Mouse (Mus musculus): ENCODE measurements around the gene Tbc1d24.
A peak's percentile ranks its signal among the peaks of the same experiment; 100 is the strongest.

The Tbc1d24 gene

GRCm38 (mm10) chr17:24190934-24191333 is 14.4 kb downstream of the Tbc1d24 start:
- DNase-seq (ENCODE audit: low read depth in 1 of 2, low spot score in 2 of 2): no peak

- no peak for DNase-seq (ENCODE audit: low read depth in 1 of 2, low spot score in 2 of 2)
These were observed 31.1 kb downstream of the Tbc1d24 start for GRCm38 (mm10) chr17:24174259-24174658.

GRCm38 (mm10) chr17:24173423-24173822 is 31.9 kb downstream of the Tbc1d24 start:
- DNase-seq (ENCODE audit: low read depth in 1 of 2, low spot score in 2 of 2): peak in 1 of 2 experiments; percentile 42

GRCm38 (mm10) chr17:24171738-24172137 is 33.6 kb downstream of the Tbc1d24 start:
- DNase-seq (ENCODE audit: low read depth in 1 of 2, low spot score in 2 of 2): peak in 1 of 2 experiments; percentile 68

- DNase-seq (ENCODE audit: low read depth in 1 of 2, low spot score in 2 of 2): peak in 1 of 2 experiments; percentile 65
These were observed 34.6 kb downstream of the Tbc1d24 start for GRCm38 (mm10) chr17:24170729-24171128.

GRCm38 (mm10) chr17:24170125-24170524 is 35.2 kb downstream of the Tbc1d24 start:
- DNase-seq (ENCODE audit: low read depth in 1 of 2, low spot score in 2 of 2): no peak

- peak; percentile 81 to 91 for DNase-seq (ENCODE audit: low read depth in 1 of 2, low spot score in 2 of 2)
These were observed 35.9 kb downstream of the Tbc1d24 start, which contains the start of gene Atp6v0c for GRCm38 (mm10) chr17:24169317-24170065. Gene Atp6v0c (minus strand): TSS chr17:24169702.

- peak in 1 of 2 experiments; percentile 68 for DNase-seq (ENCODE audit: low read depth in 1 of 2, low spot score in 2 of 2)
These were observed 36.6 kb downstream of the Tbc1d24 start for GRCm38 (mm10) chr17:24168590-24169277.

- DNase-seq (ENCODE audit: low read depth in 1 of 2, low spot score in 2 of 2): no peak
These were observed 37.4 kb downstream of the Tbc1d24 start for GRCm38 (mm10) chr17:24167891-24168505.

GRCm38 (mm10) chr17:24167120-24167519 is 38.2 kb downstream of the Tbc1d24 start:
- no peak for DNase-seq (ENCODE audit: low read depth in 1 of 2, low spot score in 2 of 2)

- DNase-seq (ENCODE audit: low read depth in 1 of 2, low spot score in 2 of 2): peak in 1 of 2 experiments; percentile 58
These were observed 40.6 kb downstream of the Tbc1d24 start for GRCm38 (mm10) chr17:24164566-24165259.

- peak; percentile 92 to 93 for DNase-seq (ENCODE audit: low read depth in 1 of 2, low spot score in 2 of 2)
These were observed 42.0 kb downstream of the Tbc1d24 start, which contains the start of gene Amdhd2 for GRCm38 (mm10) chr17:24163176-24163962. Gene Amdhd2 (minus strand): TSS chr17:24163766.

- DNase-seq (ENCODE audit: low read depth in 1 of 2, low spot score in 2 of 2): no peak
These were observed 42.7 kb downstream of the Tbc1d24 start for GRCm38 (mm10) chr17:24162584-24163175.

- DNase-seq (ENCODE audit: low read depth in 1 of 2, low spot score in 2 of 2): no peak
These were observed 43.9 kb downstream of the Tbc1d24 start for GRCm38 (mm10) chr17:24161466-24161865.

- DNase-seq (ENCODE audit: low read depth in 1 of 2, low spot score in 2 of 2): no peak
These were observed 47.8 kb downstream of the Tbc1d24 start for GRCm38 (mm10) chr17:24157526-24157925.

- no peak for DNase-seq (ENCODE audit: low read depth in 1 of 2, low spot score in 2 of 2)
These were observed 48.2 kb downstream of the Tbc1d24 start for GRCm38 (mm10) chr17:24157121-24157520.

- no peak for DNase-seq (ENCODE audit: low read depth in 1 of 2, low spot score in 2 of 2)
These were observed 49.0 kb downstream of the Tbc1d24 start for GRCm38 (mm10) chr17:24156394-24156793.

- no peak for DNase-seq (ENCODE audit: low read depth in 1 of 2, low spot score in 2 of 2)
These were observed 49.6 kb downstream of the Tbc1d24 start for GRCm38 (mm10) chr17:24155742-24156141.

- DNase-seq (ENCODE audit: low read depth in 1 of 2, low spot score in 2 of 2): no peak
These were observed 50.9 kb downstream of the Tbc1d24 start for GRCm38 (mm10) chr17:24154463-24154862.

Data from monocyte, adult 2 months (primary cell).